Mouse (Mus musculus) limb, embryonic 10.5 days (tissue): ENCODE data around the gene Pced1b. TPM values are rescaled to one million over a fixed set of nuclear protein-coding genes. Genes with fewer than 3 reads are reported as not detected.
A peak's percentile ranks its signal among the peaks of the same experiment; 100 is the strongest.

Source experiments
- DNase-seq: peaks from one replicate; pipeline ENCODE4 v3.0.0-alpha.2; 2017; ENCODE audit warnings: low spot score
- H3K27ac ChIP-seq: fragments of 300-500 bp; sonication (generic); 2 replicates; pipeline ENCODE4 v1.5.1; 2016; ENCODE audit warnings: mild to moderate bottlenecking
- H3K27me3 ChIP-seq: fragments of 300-500 bp; sonication (generic); 2 replicates; pipeline ENCODE4 v1.6.1; 2016; ENCODE audit warnings: low read depth, mild to moderate bottlenecking; ENCODE audit not compliant: poor library complexity, severe bottlenecking
- H3K36me3 ChIP-seq: fragments of 300-500 bp; sonication (generic); 2 replicates; pipeline ENCODE4 v1.6.1; 2016; ENCODE audit warnings: mild to moderate bottlenecking, moderate library complexity
- H3K4me1 ChIP-seq: fragments of 300-500 bp; sonication (generic); 2 replicates; pipeline ENCODE4 v1.6.1; 2016
- H3K4me3 ChIP-seq: fragments of 300-500 bp; sonication (generic); 2 replicates; pipeline ENCODE4 v1.5.1; 2016; ENCODE audit warnings: mild to moderate bottlenecking, moderate library complexity
- H3K9me3 ChIP-seq: fragments of 300-500 bp; sonication (generic); replicated peaks from 2 replicates; pipeline ENCODE4 v1.6.1; 2016; ENCODE audit warnings: mild to moderate bottlenecking
- WGBS: fragments of 180-500 bp; shearing (Covaris S2); methylation state at CpG from one replicate; pipeline ENCODE4 v1.1.7; 2016; 5-methylcytosine and 5-hydroxymethylcytosine counted together
- polyA plus RNA-seq: library from polyadenylated mRNA; unstranded; fragments of >200 nt; fragmentation: Nextera tagmentation; extraction: Ambion mirVana; gene quantifications from 2 replicates; pipeline ENCODE4 v1.2.1, GENCODE M21; 2016

Pced1b gene
- polyA plus RNA-seq, 1 experiment from 2014 or later = 3.6 TPM

DNA sequence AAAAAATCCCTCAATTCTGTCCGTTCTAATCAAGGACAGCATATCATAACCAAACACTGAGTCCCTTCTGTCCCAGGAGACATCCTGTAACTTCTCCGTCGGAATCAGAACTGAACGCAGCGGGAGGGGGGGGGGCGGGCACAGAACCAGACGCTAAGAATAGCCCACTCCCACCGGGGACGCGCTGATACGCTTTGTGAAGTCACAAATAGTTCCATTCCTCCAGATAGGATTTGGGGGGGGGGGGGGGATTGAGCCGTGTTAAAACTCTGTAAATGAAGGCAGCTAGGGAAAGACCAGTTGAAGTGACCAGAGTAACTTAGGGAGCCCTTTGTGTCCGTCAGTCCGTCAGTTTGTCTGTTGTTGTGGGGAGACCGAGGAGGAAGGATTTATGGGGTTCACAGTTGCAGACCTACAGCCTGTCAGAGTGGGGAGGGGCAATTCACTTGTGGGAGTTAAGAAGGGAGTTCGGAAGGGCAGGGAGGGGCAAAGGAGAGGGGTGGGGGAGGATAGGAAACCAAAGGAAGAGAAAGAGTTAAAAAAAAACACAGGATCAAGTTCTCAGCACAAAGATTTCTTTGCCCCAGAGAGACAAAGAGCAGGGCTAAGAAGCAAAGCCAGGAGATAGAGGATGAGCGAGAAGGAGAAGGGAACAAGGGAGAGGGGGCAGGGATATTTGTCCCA lies 91.6 kb downstream of the Pced1b start:
- peaks cover 12% of the 10 kb centered on the region; the same call in 1 of the 2 replicates for H3K4me1 ChIP-seq
- DNase-seq = no peak
- H3K27me3 ChIP-seq = no peaks in the 10 kb centered on the region
- H3K9me3 ChIP-seq = no peaks in the 10 kb centered on the region
- 16% methylated on average over 17 of the region's 17 CpGs for WGBS
- H3K27ac ChIP-seq = peak overlapping the region; percentile 42; the same call in 1 of the 2 replicates
- no peaks in the 10 kb centered on the region for H3K36me3 ChIP-seq
- H3K4me3 ChIP-seq = peak overlapping the region; percentile 40

DNA sequence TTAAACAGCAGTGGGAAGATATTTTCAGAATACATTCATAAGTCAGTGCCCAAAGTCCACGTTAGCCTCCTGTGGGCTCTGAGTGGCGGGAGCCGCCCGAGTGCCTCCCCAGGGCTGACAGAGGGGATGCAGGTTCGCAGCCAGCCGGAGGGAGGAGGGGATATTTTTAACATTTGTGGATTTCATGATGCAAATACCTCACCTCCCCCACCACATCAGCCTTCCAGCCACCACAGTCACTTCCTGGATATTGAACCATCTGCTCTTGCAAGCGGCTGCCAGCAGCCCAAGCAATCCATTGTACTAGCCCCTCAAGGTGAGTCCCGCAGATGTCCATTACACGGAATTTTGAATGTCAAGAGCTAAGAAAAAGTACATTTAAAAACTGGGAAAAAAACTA lies 95.4 kb downstream of the Pced1b start:
- WGBS = 90% methylated on average over 9 of the region's 9 CpGs
- H3K36me3 ChIP-seq = no peaks in the 10 kb centered on the region
- no peak for DNase-seq
- H3K27ac ChIP-seq = no peak overlapping the region
- H3K9me3 ChIP-seq = no peaks in the 10 kb centered on the region
- no peak overlapping the region for H3K4me3 ChIP-seq
- no peaks in the 10 kb centered on the region for H3K27me3 ChIP-seq
- peaks cover 12% of the 10 kb centered on the region; the same call in 1 of the 2 replicates for H3K4me1 ChIP-seq

DNA sequence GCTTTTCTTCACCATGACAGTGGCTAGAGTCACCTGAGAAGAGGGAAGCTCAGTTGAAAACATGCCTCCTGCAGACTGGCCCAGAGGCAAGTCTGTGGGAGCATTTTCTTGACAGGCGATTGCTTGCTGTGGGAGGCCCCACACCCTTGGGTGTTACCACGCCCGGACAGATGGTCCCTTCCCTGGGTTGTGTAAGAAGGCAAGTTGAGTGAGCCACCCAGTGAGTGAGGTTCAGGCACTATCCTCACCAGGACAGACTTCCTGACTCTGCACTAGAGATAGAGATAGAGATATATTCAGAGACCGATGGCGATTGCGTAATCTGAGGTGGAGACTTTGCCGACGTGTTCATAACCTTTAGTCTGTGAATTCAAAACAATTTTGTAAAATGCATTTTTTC lies 96.0 kb downstream of the Pced1b start:
- no peak overlapping the region for H3K4me3 ChIP-seq
- 91% methylated on average over 8 of the region's 8 CpGs for WGBS

DNA sequence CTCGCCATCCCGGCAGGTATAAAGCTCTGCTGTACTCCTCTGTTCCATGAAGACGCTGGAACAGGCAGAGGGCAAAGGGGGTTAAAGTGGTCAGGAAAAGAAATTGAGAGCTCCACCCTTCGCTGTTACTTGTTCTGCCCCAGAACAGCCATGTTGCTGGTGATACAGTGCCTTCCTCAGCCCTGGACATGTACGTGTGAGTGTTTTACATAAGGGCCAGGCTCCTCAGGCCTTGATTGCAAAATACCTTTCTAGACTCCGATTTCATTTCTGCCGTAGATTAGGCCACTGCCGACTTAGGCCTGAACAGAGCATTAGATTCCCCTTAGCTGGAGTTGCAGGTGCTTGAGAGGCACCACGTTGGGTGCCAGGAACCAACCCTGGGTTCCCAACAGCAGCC lies 97.0 kb downstream of the Pced1b start:
- H3K27ac ChIP-seq = no peak overlapping the region
- no peaks in the 10 kb centered on the region for H3K27me3 ChIP-seq
- H3K36me3 ChIP-seq = no peaks in the 10 kb centered on the region
- no peak for DNase-seq
- no peaks in the 10 kb centered on the region for H3K9me3 ChIP-seq
- WGBS = 93% methylated on average over 9 of the region's 9 CpGs
- H3K4me1 ChIP-seq = 0 out of 2 replicates have a peak, but pooled peaks cover under 1% of the 10 kb centered on the region
- no peak overlapping the region for H3K4me3 ChIP-seq

More for the DNA sequence above, 96.0 kb downstream of the Pced1b start:
- no peaks in the 10 kb centered on the region for H3K36me3 ChIP-seq
- no peaks in the 10 kb centered on the region for H3K27me3 ChIP-seq
- H3K9me3 ChIP-seq = no peaks in the 10 kb centered on the region
- peaks cover 10% of the 10 kb centered on the region; the same call in 1 of the 2 replicates for H3K4me1 ChIP-seq
- no peak overlapping the region for H3K27ac ChIP-seq
- DNase-seq = no peak

DNA sequence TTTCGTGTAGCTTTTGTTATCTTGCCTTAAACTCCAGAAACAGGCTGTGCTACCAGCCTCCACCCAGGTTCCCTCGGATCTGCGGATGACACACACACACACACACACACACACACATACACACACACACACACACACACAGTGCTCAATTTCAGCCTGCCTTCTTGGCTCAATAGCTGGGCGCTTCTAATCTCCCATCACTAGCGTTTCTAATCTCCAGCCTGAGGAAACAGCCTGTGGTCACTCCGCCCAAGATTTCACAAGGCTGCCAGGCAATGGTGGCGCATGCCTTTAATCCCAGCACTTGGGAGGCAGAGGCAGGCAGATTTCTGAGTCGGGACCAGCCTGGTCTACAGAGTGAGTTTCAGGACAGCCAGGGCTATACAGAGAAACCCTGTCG lies 98.2 kb downstream of the Pced1b start:
- Histone ChIP-seq H3K4me3 (no peak overlapping the region), H3K36me3 (no peaks in the 10 kb centered on the region), H3K4me1 (0 out of 2 replicates have a peak, but pooled peaks cover 5% of the 10 kb centered on the region), H3K9me3 (no peaks in the 10 kb centered on the region), H3K27ac (no peak overlapping the region), H3K27me3 (no peaks in the 10 kb centered on the region)
- WGBS = 93% methylated on average over 9 of the region's 9 CpGs
- no peak for DNase-seq

DNA sequence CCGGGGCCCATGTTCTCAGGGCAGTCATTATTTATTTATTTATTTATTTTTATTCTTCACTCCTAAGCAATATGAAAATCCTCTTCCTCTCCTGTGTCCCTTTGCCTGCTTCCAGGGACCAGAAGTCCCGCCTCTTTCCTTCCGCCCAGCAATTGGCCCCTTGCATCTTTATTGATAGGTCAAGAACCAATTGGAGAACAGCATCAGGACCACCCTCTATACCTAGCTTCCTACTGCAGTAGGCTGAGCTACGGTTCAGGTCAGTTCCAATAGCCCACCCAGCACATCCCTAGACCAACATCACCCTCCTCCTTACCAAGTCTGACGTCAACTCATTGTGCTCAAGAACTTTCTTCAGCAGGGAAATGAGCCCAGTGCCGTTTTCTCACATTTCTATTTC lies 99.0 kb downstream of the Pced1b start:
- no peak overlapping the region for H3K27ac ChIP-seq
- no peaks in the 10 kb centered on the region for H3K27me3 ChIP-seq
- no peak overlapping the region for H3K4me3 ChIP-seq
- 73% methylated on average over 6 of the region's 6 CpGs for WGBS
- DNase-seq = no peak
- H3K36me3 ChIP-seq = no peaks in the 10 kb centered on the region
- no peaks in the 10 kb centered on the region for H3K9me3 ChIP-seq
- H3K4me1 ChIP-seq = 0 out of 2 replicates have a peak, but pooled peaks cover 5% of the 10 kb centered on the region

DNA sequence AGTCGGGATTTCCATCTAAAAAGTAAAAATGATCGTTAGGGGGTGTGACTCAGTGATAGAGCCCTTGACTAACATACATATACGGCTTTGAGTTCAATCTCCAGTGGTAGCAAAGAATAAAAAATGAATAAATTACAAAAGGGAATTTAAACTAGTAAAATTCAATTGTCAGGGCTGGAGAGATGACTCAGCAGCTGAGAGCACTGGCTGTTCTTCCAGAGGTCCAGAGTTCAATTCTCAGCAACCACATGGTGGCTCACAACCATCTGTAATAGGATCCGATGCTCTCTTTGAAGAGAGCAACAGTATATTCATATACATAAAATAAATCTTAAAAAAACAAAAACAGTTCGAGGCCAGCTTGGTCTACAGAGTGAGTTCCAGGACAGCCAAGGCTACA lies 99.5 kb downstream of the Pced1b start:
- Histone ChIP-seq H3K4me1 (0 out of 2 replicates have a peak, but pooled peaks cover 5% of the 10 kb centered on the region), H3K4me3 (no peak overlapping the region), H3K36me3 (no peaks in the 10 kb centered on the region), H3K27me3 (no peaks in the 10 kb centered on the region), H3K9me3 (no peaks in the 10 kb centered on the region), H3K27ac (no peak overlapping the region)
- WGBS = 92% methylated on average over 5 of the region's 5 CpGs
- no peak for DNase-seq

DNA sequence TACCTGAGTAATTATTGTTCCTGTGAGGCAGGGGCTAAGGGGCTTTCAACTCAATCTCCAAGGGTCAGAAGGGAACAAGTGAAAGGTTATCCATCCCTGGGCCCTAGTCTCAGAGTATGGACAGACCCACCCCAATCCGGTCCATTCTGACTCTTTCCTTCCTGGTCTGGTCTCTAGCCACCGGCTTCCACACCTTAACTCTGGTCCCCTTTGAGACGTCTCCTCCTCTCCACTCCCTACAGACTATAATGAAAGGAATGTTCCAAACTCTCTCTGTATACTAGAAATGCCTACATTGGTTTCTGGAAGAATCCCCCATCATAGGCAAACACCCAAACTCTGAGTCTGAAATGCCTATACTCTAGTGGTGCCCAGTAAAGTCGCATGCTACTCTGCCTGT lies 100.0 kb downstream of the Pced1b start:
- Histone ChIP-seq H3K27me3 (no peaks in the 10 kb centered on the region), H3K4me1 (0 out of 2 replicates have a peak, but pooled peaks cover 5% of the 10 kb centered on the region), H3K4me3 (no peak overlapping the region), H3K36me3 (no peaks in the 10 kb centered on the region), H3K9me3 (no peaks in the 10 kb centered on the region), H3K27ac (no peak overlapping the region)
- no peak for DNase-seq
- WGBS = 90% methylated on average over 4 of the region's 4 CpGs

DNA sequence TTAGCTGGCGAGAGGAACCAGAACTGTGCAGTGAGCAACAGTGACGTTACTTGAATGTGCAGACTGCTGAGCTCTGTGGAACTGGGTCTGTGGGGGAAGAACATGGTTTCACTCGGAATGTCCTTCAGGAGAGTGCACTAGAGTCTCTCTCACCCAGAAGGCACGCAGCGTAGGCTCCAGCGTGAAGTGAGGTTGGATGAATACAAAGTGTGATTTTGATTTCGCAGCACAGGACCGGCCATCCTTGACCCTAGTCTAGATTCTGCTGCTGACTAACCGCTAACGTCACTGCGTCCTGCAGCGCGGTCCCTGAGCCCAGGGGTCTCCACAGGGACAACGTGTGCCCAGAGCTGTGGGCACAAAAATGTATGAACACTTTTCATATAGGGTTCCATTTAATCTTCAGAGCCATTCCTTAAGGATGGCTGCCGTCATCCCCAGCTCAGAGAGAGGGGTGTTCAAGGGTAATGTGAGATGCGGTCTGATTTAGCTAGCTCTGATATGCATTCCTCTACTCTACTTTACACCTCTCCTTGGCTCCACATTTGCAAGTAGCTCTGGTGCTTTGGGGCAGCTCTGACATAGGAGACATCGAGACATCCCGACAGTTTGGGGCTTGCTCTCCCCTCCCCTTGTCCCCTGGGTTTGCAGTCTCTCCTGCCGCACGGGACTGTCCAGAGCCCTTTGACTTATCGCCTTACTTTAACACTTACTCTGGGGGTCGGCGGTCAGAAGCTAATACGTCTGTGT lies 101.8 kb downstream of the Pced1b start:
- H3K4me3 ChIP-seq = no peak overlapping the region
- 62% methylated on average over 24 of the region's 24 CpGs for WGBS
- 0 out of 2 replicates have a peak, but pooled peaks cover 5% of the 10 kb centered on the region for H3K4me1 ChIP-seq
- H3K36me3 ChIP-seq = no peaks in the 10 kb centered on the region
- H3K27me3 ChIP-seq = no peaks in the 10 kb centered on the region
- H3K9me3 ChIP-seq = no peaks in the 10 kb centered on the region
- DNase-seq = no peak
- no peak overlapping the region for H3K27ac ChIP-seq

DNA sequence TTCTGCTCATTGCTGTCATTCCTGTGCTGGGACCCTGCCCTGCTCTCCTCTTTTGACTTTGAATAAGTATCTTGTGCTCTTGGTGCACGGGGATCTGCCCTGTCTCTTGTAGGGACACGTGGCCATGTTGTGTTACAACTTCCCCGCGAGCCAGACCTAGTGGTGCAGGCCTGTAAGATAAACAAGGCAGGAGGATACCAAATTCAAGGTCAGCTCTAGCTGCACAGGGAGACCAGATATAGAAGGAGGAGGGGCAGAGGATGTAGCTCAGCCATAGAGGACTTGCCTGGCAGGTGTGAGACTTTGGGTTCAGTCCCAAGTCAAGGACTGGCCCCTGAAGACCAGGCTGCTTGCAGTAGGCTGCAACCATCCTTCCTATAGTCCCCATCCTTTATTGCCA lies 103.6 kb downstream of the Pced1b start:
- no peak for DNase-seq
- Histone ChIP-seq H3K9me3 (no peaks in the 10 kb centered on the region), H3K27me3 (no peaks in the 10 kb centered on the region), H3K36me3 (no peaks in the 10 kb centered on the region), H3K4me1 (0 out of 2 replicates have a peak, but pooled peaks cover 5% of the 10 kb centered on the region), H3K27ac (no peak overlapping the region), H3K4me3 (no peak overlapping the region)
- 87% methylated on average over 4 of the region's 4 CpGs for WGBS

DNA sequence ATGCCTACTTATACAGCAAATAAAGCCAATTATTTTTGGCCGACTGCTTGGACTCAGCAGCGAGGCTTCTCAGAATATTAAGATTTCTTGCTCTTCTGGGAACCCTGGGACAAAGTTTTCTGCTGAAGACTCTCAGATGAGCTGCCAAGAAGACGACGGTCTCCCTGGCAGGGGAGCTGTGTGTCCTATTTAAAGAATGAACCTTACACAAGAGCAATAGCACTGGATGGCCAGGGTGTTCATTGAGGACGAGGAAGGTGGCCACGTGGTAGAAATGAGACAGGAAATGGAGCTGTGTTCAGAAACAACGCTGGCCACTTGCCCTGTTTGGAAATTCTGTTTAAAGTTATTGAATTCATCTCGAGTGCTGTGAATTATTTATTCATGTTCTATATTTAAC lies 104.1 kb downstream of the Pced1b start:
- Histone ChIP-seq H3K36me3 (no peaks in the 10 kb centered on the region), H3K4me1 (0 out of 2 replicates have a peak, but pooled peaks cover 5% of the 10 kb centered on the region), H3K27me3 (no peaks in the 10 kb centered on the region), H3K27ac (no peak overlapping the region), H3K9me3 (no peaks in the 10 kb centered on the region), H3K4me3 (no peak overlapping the region)
- DNase-seq = no peak
- 86% methylated on average over 8 of the region's 8 CpGs for WGBS

DNA sequence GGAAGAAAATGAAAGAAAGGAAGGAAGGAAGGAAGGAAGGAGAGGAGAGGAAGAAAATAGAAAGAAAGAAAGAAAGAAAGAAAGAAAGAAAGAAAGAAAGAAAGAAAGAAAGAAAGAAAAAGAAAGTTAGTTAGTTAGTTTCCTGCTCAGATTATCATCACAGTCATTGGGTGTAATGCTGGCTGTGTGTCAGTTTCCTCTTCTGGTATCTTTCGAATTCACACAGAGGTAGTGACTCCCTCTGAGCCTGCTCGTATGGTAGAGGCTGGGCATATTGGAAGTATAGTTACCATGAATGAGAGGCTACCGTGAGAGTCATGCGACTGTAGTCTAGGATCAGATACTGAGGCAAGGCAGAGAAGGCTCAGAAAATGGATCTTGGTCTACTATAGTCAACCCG lies 104.8 kb downstream of the Pced1b start:
- no peaks in the 10 kb centered on the region for H3K36me3 ChIP-seq
- H3K9me3 ChIP-seq = no peaks in the 10 kb centered on the region
- 94% methylated on average over 5 of the region's 5 CpGs for WGBS
- H3K4me3 ChIP-seq = no peak overlapping the region
- 0 out of 2 replicates have a peak, but pooled peaks cover 5% of the 10 kb centered on the region for H3K4me1 ChIP-seq
- H3K27me3 ChIP-seq = no peaks in the 10 kb centered on the region
- DNase-seq = no peak
- H3K27ac ChIP-seq = no peak overlapping the region

DNA sequence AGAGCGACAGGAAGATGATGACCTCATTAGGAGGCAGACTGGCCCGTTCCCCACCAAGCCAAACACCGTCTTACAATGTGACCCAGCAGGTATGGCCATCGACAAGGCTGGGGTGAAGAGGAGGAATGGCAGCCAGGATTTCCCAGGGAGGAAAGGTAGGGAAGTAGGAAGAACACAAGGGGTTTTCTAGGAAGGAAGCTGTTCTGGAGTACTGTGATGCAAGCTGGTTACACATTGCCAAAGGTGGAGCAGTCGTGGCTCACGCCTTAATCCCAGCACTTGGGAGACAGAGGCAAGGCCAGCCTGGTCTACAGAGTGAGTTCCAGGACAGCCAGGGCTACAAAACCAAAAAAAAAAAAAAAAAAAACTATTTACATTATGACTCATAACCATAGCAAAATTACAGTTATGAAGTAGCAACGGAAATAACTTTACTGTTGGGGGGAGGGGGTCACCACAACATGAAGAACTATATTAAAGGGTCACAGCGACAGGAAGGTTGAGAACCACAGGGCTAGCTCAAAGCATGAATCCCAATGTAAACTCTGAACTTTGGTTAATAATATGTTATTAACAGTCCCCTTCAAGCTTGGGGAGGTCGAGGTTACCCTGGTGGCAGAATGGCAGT lies 108.9 kb downstream of the Pced1b start:
- H3K9me3 ChIP-seq = no peaks in the 10 kb centered on the region
- no peaks in the 10 kb centered on the region; the same call in 1 of the 2 replicates for H3K4me1 ChIP-seq
- H3K4me3 ChIP-seq = no peak overlapping the region
- WGBS = 87% methylated on average over 9 of the region's 9 CpGs
- H3K27me3 ChIP-seq = no peaks in the 10 kb centered on the region
- DNase-seq = no peak
- no peak overlapping the region for H3K27ac ChIP-seq
- H3K36me3 ChIP-seq = no peaks in the 10 kb centered on the region
